Mouse (Mus musculus): ENCODE results near the gene Ppm1f.
"Not testable (repeated sequence)": the region's sequence is repeated elsewhere in the genome, so short reads cannot be mapped to it uniquely, and the experiment has no call there.

DNA sequence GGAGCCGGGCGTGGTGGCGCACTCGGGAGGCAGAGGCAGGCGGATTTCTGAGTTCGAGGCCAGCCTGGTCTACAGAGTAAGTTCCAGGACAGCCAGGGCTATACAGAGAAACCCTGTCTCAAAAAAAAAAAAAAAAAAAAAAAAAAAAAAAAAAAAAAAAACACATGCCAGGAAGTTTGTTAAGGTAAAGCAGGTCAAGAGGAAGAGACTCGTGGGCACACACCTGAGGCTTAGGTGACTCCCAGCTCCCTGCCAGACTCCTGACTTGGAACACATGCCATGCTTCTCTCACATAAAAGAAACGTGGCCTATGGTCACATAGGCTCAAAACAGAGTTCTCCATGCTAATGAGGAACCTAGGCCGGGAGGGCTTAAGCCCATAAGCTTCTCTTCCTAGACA is 40.2 kb upstream of the Ppm1f start:
- not testable (repeated sequence) for TF ChIP-seq CTCF (IDR thresholded peaks at IDR 0.05; ENCODE audit: control insufficient read depth, insufficient read depth, insufficient replicate concordance, low read depth, low read length); POLR2A (IDR thresholded peaks at IDR 0.05; ENCODE audit: control insufficient read depth, low read depth, low read length)

All from testis, adult 2 months (tissue).